Mouse (Mus musculus): ENCODE results near the gene E330021D16Rik.

The E330021D16Rik gene

DNA sequence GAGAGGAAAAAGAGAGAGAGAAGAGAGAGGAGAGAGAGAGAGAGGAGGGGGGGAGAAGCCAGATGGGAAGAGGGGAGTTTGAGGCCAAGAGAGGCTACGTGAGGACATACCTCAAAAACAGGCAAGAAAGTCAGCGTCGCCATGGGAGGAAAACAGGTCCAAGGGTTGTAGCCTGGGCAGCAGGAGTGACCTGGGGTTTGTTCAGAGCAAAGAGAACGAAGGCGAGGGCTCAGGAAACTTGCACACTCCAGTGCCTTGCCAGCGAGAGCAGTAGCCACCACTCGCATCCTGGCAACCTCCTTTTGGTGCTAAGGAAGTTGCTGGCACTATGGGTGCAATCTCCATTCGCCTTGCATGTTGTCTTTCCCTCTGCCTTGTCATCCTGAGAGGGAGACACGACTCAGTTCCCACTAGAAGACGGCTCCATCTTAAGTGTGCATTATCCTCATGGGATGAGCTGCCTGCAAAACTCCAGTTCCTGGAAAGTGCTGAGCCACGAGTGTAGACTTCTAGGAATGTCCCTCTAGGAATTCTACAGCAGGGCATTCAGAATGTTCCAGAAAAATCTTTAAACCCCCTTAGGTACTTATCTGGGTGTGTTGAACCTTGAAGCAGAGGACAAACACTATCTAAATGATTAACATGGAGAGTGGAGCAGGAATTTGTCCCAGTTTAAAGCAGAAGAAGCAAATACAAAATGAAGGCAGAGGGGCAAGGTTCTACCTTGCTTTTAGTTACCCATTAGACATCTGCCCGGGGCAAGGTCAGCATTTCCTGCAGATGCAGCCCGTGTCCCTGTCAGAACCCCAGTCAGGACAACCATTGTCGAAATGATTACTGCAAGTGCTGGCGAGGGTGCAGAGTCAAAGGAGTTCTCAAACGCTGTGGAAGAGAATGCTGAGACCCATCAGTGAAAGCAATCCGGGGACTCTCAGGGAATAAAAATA is 3.8 kb upstream of the E330021D16Rik start:
- no peak for DNase-seq

DNA sequence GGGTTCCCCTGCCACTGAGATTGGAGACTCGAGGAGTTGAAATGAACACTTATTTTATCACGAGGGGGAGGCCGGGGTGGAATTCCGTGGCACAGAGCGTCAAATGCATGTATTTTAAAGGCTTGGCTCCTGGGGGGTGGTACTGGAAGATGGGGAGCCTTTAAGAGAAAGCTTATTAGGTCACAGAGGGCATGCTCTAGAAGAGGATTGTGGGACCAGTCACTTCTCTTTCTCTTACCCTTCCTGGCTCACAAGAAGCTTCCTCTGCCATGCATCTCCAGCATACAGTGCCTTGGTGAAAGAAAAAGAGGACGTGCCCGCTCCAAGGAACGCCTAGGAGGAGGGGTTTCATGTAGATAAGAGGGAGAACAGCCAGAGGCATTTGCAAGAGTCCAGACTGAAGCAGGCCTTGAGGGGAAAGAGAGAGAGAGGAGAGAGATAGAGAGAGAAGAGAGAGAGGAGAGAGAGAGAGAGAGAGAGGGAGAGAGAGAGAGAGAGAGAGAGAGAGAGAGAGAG is 3.0 kb upstream of the E330021D16Rik start:
- DNase-seq = no peak

DNA sequence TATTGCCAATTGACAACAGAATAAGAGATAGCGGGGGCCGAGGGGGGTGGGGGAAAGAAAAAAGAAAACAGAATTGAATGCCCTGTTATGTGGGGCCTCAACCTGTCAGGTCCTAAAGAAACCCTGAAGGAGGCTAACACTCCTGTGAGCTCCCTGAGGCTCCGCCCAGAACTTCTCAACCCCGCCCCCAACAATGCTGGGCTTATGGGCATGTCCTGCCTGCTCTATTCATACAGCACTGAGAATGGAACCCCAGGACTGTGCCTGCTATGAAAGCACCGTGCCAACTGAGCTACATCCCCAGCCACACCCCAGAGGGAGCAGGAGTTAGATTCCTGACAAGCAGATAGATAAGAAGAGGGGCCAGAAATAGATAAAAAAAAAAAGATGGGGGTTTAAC is 2.5 kb upstream of the E330021D16Rik start:
- DNase-seq = peak in 1 of 2 experiments; percentile 36

DNA sequence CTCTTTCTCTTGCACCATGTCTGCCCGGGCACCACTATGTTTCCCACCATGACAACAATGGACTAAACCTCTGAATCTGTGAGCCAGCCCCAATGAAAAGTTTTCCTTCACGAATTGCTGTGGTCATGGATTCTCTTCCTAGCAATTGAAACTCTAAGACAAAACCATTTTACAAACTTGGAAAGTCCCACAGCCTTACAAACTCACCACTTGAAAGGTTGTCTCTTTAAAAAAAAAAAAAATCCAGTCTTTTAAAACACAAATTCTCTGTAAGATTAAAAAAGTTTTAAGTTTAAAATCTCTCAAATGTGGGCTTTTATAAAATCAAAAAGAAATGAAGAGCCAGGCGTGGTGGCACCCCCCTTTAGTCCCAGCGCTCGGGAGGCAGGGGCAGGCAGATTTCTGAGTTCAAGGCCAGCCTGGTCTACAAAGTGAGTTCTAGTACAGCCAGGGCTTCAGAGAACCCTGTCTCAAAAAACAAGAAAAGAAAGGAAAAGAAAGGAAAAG is 1.5 kb downstream of the E330021D16Rik start:
- DNase-seq = no peak

DNA sequence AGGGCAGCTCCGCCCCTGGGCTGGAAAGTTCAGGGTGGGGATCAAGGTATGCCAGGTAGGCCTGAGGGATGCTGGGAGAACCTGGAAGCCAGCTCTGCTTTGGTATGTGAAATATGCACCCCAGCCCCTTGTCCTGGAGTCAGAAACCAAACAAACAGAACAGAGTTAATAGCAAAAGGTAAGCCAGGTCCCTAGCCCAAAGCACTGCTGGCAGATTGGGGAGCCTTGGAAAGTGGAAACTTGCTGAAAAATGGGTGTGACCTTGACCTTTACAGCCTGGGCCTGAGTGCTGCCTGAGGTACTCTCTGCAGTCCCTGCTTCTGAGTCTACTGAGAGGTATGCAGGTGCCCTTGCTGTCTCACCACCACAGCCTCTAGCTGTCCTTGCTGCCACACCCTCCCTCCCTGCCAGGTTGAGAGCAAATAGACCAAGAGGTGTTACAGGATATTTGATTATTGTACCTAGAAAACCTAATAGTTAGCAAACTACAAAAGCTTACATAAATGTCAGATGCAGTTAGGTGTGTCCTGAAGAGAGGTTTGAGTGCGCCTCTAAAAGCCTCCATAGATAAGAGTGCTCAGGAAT is 7.7 kb downstream of the E330021D16Rik start:
- peak; percentile 76 to 80 for DNase-seq

DNA sequence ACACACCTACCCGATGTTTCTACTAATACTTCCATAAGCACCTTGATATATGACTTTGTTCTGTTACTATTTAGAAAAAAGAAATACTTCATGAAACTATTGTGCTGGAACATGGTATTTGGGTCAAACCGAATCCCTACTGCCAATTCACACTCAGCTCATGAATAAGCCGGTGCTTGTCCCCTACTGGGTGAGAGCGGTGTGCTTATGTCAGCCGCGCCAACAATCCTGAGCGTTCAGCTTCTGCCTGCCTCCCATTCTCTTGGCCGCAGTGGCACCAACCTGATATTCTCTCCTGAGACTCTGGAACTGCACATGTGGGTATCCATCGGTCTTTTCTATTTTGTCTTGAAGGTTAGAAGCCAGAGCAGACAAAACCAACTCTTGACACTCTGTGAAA is 18.5 kb downstream of the E330021D16Rik start:
- DNase-seq = no peak

DNA sequence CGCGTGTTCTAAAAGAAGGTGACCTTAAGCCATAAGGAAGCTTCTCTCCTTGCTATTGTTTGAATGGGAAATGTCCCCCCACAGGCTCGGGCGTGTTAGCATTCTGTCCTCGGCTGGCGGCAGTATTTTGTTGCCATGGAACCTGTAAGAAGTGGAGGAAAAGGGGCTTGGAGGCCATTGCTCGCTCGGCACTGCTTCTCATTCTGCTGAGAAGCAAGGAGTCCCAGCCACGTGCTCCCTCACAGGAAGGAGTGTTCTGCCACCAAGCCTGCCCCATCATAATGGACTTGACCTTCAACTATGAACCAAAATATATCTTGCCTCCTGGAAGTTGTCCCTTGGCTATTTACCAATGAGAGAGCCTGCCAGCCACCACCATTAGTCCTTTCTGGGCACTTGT is 25.1 kb downstream of the E330021D16Rik start:
- no peak for DNase-seq

DNA sequence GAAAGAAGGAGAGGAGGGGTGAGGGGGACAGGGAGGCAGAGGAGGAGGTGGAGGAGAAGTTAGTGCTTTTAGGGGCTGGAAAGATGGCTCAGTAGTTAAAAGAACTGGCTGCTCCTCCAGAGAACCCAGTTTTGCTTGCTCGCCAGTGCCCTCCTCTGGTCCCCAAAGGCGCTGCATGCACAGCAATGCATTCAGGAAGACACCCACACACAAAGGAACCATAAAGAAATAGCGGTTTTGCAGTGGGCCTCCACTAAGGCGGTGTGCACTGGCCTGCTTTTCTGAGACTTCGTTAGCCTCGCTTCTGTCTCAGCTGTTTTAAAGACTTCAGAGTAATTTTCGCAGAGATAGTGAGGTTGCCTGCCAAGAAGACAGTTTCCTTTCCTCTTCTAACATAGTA is 30.1 kb downstream of the E330021D16Rik start:
- DNase-seq = no peak

DNA sequence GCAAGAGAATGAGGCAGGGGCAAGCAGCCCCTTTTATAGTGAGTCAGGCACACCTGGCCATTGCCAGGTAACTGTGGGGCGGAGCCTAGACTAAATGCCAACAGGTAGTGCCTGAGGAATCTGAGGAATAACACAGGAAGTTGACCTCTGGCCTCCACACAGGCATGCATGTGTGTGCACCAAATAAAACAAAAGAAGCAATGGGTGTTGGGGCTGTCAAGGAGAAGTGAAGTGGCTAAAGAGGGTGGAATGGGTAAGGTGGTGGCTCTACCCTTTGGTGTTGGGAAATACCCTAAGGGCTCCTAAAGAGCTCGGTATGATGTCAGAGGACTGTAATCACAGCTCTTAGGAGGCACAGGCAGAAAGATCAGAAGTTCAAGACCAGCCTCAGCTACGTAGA is 32.2 kb downstream of the E330021D16Rik start:
- peak; percentile 11 to 45 for DNase-seq

DNA sequence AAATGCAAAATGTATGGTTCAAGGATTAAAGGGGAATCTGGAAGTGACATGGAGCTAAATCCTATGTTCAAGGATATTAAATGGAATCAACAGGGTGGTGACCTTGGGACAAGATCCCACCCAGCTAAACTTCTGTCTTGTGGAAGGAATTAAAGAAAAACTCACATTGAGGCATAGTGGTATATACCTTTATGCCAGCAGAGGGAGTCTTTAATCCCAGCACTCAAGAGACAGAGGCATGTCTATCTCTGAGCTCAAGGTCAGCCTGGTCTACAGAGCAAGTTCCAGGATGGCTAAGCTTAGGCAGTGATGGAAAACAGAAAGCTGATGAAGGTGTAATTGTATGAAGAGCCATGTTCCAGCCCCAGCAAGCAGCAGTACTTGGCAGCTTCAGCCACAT is 39.3 kb downstream of the E330021D16Rik start:
- no peak for DNase-seq

DNA sequence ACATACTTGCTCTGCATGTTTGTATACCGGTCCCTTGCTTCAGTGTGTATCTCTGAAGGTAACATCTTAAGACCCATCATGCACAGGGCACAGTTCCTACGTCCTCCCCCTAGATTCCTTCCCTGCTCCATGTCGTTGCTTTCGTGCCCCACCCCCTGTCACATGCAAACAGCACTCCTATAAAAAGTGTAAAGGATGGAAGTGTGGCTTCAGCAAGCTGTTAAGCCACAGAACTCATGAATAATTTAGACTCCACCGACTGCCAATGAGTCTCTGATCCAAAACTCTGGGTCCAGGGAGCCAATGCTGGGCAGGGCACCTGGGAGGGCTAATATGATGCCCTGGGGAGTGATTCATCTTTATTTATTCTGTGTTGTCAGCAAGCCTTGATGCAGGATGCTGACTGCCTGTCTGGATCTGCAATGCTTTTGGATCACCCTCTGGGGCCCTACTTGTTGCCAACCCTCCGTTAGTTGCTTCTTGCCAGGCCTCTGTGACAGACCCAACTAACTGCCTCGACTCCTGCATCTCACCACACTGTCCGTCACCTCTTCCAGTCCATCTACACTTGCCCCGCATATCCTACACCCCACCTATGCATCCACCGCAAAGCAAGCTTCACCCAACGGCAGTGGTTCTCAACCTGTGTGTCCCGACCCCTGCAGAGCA is 50.8 kb downstream of the E330021D16Rik start:
- no peak for DNase-seq

DNA sequence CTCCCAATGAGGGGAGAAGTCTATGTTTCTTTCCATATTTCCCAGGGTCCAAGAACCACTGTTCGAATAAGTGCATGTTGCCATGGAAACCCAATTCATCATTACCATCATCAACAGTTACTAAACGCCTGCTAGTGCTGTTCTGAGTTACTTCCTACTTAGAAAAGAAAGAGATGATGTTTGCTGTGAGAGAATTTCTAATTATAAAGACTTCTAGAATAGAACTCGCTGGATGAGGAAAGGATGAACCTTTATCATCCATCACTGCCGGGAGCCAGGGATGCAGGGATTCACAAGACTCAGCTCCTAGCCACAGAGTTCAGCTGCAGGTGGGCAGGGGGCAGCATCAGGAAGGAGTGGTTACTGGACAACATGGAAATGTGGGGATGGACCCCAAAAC is 51.4 kb downstream of the E330021D16Rik start:
- no peak for DNase-seq

DNA sequence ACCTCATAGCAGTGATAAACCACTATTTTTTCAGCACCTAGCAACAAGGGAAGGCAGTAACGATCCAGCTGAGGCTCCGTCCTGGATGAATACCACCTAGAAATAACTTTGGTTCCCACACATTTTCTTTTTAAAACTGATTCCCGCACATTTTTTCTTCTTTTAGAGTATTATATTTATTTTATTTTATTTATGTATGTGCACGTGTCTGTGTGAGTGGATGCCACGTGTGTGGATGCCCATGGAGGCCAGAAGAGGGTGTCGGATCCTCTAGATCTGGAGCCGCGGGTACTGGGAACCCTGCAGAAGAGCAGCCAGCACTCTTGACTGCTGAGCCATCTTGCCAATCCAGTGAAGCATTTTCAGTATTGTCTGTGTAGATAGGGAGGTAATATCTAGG is 52.1 kb downstream of the E330021D16Rik start:
- DNase-seq = no peak

DNA sequence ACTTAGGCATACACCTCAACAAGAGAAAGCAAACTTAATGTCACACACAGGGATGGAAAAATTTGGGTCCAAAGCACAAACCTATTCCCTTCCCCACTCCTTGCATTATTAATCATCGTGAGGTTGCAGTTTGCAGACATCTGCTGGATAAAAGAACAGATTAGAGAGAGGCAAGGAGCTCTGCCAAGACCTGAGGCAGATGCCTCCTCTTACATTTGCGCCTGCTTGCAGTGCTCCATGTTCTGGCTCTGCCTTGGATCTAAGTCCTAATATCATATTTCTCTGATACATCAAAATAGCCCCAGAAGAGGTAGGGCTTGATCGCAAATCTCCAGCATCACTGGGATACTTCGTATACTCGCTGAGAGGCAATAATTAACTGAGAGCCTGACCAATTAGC is 56.9 kb downstream of the E330021D16Rik start:
- DNase-seq = no peak

DNA sequence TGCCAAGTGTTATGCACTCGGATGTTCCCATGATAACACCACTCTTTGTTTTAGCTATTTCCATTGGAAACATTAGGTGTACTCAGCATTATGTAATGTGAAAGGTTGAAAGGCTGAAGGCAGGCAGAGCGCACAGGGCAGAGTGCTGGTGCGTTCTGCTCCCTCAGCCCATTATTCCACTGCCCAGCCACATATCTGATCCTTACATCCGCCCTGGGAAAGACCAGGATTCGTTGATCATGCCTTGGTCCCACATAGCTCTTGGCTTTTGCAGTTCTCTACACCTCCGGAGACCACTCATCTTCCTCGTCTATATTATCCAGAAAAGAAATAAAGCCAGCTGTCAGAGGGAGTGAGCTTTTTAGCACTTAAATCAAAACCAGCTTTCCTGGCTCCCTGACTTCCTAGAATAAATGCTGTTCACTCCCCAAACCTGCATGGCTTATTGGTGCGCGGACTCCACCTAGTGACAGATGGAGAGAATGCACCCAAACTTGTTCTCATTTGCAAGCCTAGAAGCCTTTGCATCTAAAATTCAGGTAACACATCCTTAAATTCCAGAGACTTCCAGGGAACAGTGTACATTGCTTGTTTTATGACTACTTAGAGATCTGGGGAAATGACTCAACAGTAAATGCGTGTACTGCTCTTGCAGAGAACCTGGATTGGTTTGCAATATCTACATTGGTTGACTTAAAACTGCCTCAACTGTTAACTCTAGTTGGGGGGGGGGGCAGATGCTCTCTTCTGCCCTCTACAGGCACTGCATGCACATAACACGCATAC is 61.8 kb downstream of the E330021D16Rik start:
- peak; percentile 53 to 65 for DNase-seq
